Mouse (Mus musculus) testis, adult 2 months (tissue): ENCODE measurements around the gene Srsf1. TPM values are rescaled to one million over a fixed set of nuclear protein-coding genes. Genes with fewer than 3 reads are reported as not detected.
"Not testable (repeated sequence)": the region's sequence is repeated elsewhere in the genome, so short reads cannot be mapped to it uniquely, and the experiment has no call there.

Experiments
- H3K27ac ChIP-seq: fragments of 200-500 bp; 2 replicates; pipeline ENCODE4 v1.5.1; 2012; ENCODE audit warnings: low read depth, low read length; ENCODE audit not compliant: control insufficient read depth, insufficient read depth
- H3K27me3 ChIP-seq: fragments of 200-500 bp; 2 replicates; pipeline ENCODE4 v1.6.1; 2012; ENCODE audit warnings: mild to moderate bottlenecking, low read length, moderate library complexity; ENCODE audit not compliant: control insufficient read depth, insufficient read depth
- H3K36me3 ChIP-seq: fragments of 200-500 bp; 2 replicates; pipeline ENCODE4 v1.6.1; 2012; ENCODE audit warnings: mild to moderate bottlenecking, low read length; ENCODE audit not compliant: control insufficient read depth, insufficient read depth
- H3K4me1 ChIP-seq: fragments of 200-500 bp; 2 replicates; pipeline ENCODE4 v1.6.1; 2012; ENCODE audit warnings: low read length; ENCODE audit not compliant: control insufficient read depth, insufficient read depth
- H3K4me3 ChIP-seq: fragments of 200-500 bp; 2 replicates; pipeline ENCODE4 v1.5.1; 2012; ENCODE audit warnings: low read depth, mild to moderate bottlenecking, low read length, moderate library complexity, mixed read lengths; ENCODE audit not compliant: control insufficient read depth
- CTCF ChIP-seq: fragments of 200-500 bp; IDR thresholded peaks from 2 replicates; pipeline ENCODE4 v1.5.1; 2012; ENCODE audit warnings: low read depth, mild to moderate bottlenecking, inconsistent platforms, low read length, moderate library complexity; ENCODE audit not compliant: control insufficient read depth, insufficient read depth, insufficient replicate concordance
- POLR2A ChIP-seq: fragments of 200-500 bp; IDR thresholded peaks from 2 replicates; pipeline ENCODE4 v1.6.1; 2012; ENCODE audit warnings: low read depth, mild to moderate bottlenecking, inconsistent platforms, low read length, moderate library complexity; ENCODE audit not compliant: control insufficient read depth
- polyA plus RNA-seq: library from polyadenylated mRNA; depleted of rRNA; stranded (reverse); fragments of >200 nt; gene quantifications from 2 replicates; pipeline ENCODE4 v1.2.3, GENCODE M21; 2012

The Srsf1 gene
- polyA plus RNA-seq, 1 experiment = 95.9 TPM

DNA sequence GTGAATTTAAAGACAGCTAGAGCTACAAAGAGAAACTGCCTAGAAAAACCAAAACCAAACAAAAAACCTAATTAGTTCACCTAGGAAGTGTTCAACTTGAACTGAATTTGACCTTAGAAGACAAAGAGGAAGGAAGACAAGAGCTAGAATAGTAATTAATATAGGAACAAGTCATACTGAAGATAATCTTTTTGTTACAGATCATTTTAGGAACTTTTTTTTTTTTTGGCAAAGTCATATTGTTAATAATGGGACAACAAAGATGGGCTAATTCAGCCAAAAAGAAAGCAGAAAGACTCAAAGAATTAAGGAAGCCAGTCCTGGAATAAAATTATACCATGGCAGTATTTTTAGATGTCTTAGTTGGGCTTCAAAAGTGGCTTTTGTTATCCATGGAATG, 2.9 kb upstream of the Srsf1 start:
- Histone ChIP-seq H3K27ac (no peak overlapping the region), H3K4me1 (peaks cover 4% of the 10 kb centered on the region), H3K27me3 (no peaks in the 10 kb centered on the region), H3K36me3 (peaks cover 2% of the 10 kb centered on the region), H3K4me3 (no peak overlapping the region)
- no peak for TF ChIP-seq POLR2A
- no peak for TF ChIP-seq CTCF

DNA sequence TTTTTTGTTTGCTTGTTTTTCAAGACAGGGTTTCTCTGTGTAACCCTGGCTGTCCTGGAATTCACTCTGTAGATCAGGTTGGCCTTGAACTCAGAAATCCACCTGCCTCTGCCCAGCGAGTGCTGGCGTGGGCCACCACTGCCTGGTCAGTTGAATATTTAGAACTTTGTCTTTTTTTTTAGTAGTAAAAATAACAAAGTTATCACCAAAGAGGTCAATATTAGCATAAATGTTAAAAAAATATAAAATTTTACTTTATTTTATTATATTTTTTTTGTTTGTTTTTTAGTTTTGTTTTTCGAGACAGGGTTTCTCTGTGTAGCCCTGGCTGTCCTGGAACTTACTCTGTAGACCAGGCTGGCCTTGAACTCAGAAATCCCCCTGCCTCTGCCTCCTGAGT, 2.0 kb upstream of the Srsf1 start:
- H3K27ac ChIP-seq, H3K27me3 ChIP-seq, H3K4me3 ChIP-seq, H3K4me1 ChIP-seq, H3K36me3 ChIP-seq: not testable (repeated sequence)

- Histone ChIP-seq H3K4me1 (peaks cover 4% of the 10 kb centered on the region), H3K4me3 (peak overlapping the region; percentile 95), H3K27ac (no peak overlapping the region; the same call in 1 of the 2 replicates), H3K36me3 (peaks cover 3% of the 10 kb centered on the region), H3K27me3 (no peaks in the 10 kb centered on the region)
- TF ChIP-seq CTCF (no peak), POLR2A (no peak)
Measured at GRCm38 (mm10) chr11:88045878-88046277, 1.3 kb upstream of the Srsf1 start.

DNA sequence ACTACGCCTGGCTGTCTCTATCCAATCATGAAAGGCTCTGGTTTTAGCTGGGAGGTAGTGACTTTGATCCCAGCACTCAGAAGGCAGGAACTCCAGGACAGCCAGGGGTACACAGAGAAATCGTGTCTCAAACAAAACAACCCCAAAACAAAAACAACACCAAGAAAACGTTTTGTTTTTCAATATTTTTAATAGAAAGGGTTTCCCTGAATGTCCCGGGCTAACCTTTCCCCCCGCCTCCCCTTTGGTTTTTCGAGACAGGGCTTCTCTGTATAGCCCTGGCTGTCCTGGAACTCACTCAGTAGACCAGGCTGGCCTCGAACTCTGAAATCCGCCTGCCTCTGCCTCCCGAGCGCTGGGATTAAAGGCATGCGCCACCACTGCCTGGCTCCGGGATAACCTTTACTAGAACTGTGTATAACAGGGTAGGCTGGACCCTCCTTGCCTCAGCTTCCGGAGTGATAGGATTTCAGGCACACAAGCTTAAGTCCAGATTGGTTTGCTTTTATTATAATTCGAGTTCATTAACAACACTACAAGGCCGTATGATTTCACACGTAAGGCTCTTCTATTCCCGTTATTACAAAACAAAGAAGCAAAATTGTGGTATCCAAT, 743 bp upstream of the Srsf1 start:
- Histone ChIP-seq H3K4me3 (peak overlapping the region; percentile 95), H3K36me3 (peaks cover 3% of the 10 kb centered on the region), H3K27ac (peak overlapping the region; percentile 59; the same call in 1 of the 2 replicates), H3K4me1 (peaks cover 4% of the 10 kb centered on the region), H3K27me3 (no peaks in the 10 kb centered on the region)
- TF ChIP-seq CTCF (no peak), POLR2A (no peak)

DNA sequence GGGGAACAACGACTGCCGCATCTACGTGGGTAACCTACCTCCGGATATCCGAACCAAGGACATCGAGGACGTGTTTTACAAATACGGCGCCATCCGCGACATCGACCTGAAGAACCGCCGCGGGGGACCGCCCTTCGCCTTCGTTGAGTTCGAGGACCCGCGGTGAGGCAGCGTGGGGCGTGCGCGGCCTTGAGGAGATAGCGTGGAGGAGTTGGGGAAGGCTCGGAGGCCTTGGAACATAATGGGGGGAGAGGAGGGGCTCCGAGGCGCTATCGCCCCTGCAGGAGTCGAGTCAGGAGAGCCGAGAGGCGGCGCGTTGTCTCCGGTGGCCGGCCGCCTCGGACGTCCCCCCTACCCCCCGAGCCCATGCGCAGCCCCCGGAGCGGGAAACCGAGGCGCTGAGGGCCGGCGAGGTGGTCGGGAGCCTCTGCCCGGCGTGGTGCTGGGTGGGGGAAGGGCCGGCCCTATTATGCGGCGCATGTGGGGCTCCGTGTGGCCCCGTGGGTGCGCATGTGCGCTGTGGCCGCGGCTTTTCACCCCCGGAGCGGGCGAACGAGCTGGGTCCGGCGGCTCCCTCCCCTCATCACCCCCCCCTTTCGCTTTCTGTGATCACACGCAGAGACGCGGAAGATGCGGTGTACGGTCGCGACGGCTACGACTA, 828 bp downstream of the Srsf1 start:
- H3K36me3 ChIP-seq = peaks cover 3% of the 10 kb centered on the region
- TF ChIP-seq POLR2A (peak; percentile 68; the same call in 1 of the 2 replicates), CTCF (no peak)
- H3K4me3 ChIP-seq = peak overlapping the region; percentile 95
- H3K27me3 ChIP-seq = no peaks in the 10 kb centered on the region
- peaks cover 4% of the 10 kb centered on the region for H3K4me1 ChIP-seq
- peak overlapping the region; percentile 99 for H3K27ac ChIP-seq

GRCm38 (mm10) chr11:88048961-88049670, 1.9 kb downstream of the Srsf1 start:
- H3K27me3 ChIP-seq = no peaks in the 10 kb centered on the region
- H3K36me3 ChIP-seq = peaks cover 3% of the 10 kb centered on the region

DNA sequence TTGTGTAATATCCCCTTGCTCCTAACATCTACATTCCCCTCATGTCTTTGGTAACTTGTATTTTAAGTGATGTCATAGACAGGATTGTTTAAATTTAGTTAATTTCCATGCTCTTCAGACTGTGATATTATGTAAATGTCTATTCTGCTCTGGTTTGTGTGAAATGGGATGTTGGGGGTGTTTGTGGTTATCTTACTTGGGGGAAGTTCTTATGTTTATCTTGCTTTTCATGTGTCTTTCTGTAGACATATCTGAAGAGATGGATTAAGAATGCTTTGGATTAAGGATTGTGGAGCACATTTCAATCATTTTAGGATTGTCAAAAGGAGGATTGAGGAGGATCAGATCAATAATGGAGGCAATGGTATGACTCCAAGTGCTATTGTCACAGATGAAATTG, 2.6 kb downstream of the Srsf1 start:
- no peak overlapping the region for H3K4me3 ChIP-seq
- H3K36me3 ChIP-seq = peaks cover 3% of the 10 kb centered on the region
- TF ChIP-seq CTCF = no peak
- no peak for TF ChIP-seq POLR2A
- H3K27ac ChIP-seq = no peak overlapping the region
- no peaks in the 10 kb centered on the region for H3K27me3 ChIP-seq
- peaks cover 4% of the 10 kb centered on the region for H3K4me1 ChIP-seq

More at GRCm38 (mm10) chr11:88048961-88049670, 1.9 kb downstream of the Srsf1 start:
- H3K4me3 ChIP-seq = peak overlapping the region; percentile 86
- TF ChIP-seq POLR2A (no peak), CTCF (no peak)
- peak overlapping the region; percentile 43 for H3K27ac ChIP-seq
- peaks cover 4% of the 10 kb centered on the region for H3K4me1 ChIP-seq
